ENCODE assay signal across 26 mouse cellular contexts in genomic region chr9:23553766-23554165, GRCm38 (mm10).
DNase-seq lines count a peak whose midpoint lies in the region; ATAC-seq and TF ChIP-seq lines count a peak whose summit lies in the region.
"Had no signal": no experiment of that assay in that cellular context is flagged by ENCODE, and none has a peak within 500 bp of the region (broad histone marks: within the 10 kb centered on the region; RNA-seq: fewer than 3 reads in every experiment).

No protein-coding gene starts in this region.

- H3K4me1 ChIP-seq in kidney, adult 2 months (ENCODE audit: control insufficient read depth, insufficient read depth, low read length), result no peaks in the 10 kb centered on the region
- H3K4me1 ChIP-seq in kidney, embryonic 16.5 days (ENCODE audit: insufficient read depth, low read length), result no peaks in the 10 kb centered on the region
- H3K4me1 ChIP-seq: embryonic facial prominence, embryonic 12.5 days; heart, embryonic 13.5 days; stomach, embryonic 15.5 days had no signal

- H3K27me3 ChIP-seq in kidney, adult 2 months (replicated peaks; ENCODE audit: control insufficient read depth, insufficient read depth, low read length), result no peaks in the 10 kb centered on the region
- no peaks in the 10 kb centered on the region for H3K27me3 ChIP-seq in kidney, embryonic 16.5 days (ENCODE audit: insufficient read depth, low read length)
- H3K27me3 ChIP-seq: CH12.LX; embryonic facial prominence, embryonic 12.5 days; heart, embryonic 13.5 days; Patski; stomach, embryonic 15.5 days had no signal

- H3K4me2 ChIP-seq in kidney, embryonic 16.5 days (replicated peaks; ENCODE audit: low read depth, low read length), result no peak overlapping the region
- H3K4me2 ChIP-seq: embryonic facial prominence, embryonic 12.5 days; heart, embryonic 13.5 days; lung, embryonic 14.5 days; stomach, embryonic 15.5 days had no signal

- DNase-seq in adrenal gland, postnatal 10 days, result peak; percentile 23
- DNase-seq in adrenal gland, adult 8-10 months, result no peak
- peak; percentile 73 for DNase-seq in kidney, adult 2 months
- peak; percentile 2 for DNase-seq in lung, postnatal 25 days (ENCODE audit: low spot score)
- no peak for DNase-seq in lung, adult 18-20 months
- peak; percentile 7 for DNase-seq in skeletal muscle tissue, adult 2 months (ENCODE audit: low read depth, low spot score)
- no peak for DNase-seq in embryo, embryonic 10.5 days (ENCODE audit: low spot score)
- DNase-seq: cerebellum, adult 9-10 months; cerebellum, postnatal 36 days; embryo, embryonic 11 days; gastrocnemius, postnatal 25 days; heart, adult 2 months; heart, postnatal 14 days; layer of hippocampus, adult 9-11 months; liver; lung, embryonic 14.5 days; midbrain, embryonic 14.5 days had no signal

- TF ChIP-seq POLR2A in kidney, adult 2 months (IDR thresholded peaks at IDR 0.05; ENCODE audit: low read depth, low read length), result no peak

- H3K9me3 ChIP-seq in kidney, embryonic 16.5 days (ENCODE audit: low read length), result no peaks in the 10 kb centered on the region
- H3K9me3 ChIP-seq: embryonic facial prominence, embryonic 12.5 days; heart, embryonic 13.5 days; stomach, embryonic 15.5 days had no signal

- no peaks in the 10 kb centered on the region for H3K36me3 ChIP-seq in kidney, adult 2 months (ENCODE audit: control insufficient read depth, insufficient read depth, low read length)
- H3K36me3 ChIP-seq in kidney, embryonic 16.5 days (ENCODE audit: insufficient read depth, low read length), result no peaks in the 10 kb centered on the region
- H3K36me3 ChIP-seq: embryonic facial prominence, embryonic 12.5 days; heart, embryonic 13.5 days; stomach, embryonic 15.5 days had no signal

- no peak overlapping the region for H3K27ac ChIP-seq in kidney, adult 2 months (ENCODE audit: insufficient read depth, low read depth, low read length)
- H3K27ac ChIP-seq in kidney, embryonic 16.5 days (ENCODE audit: low read length), result no peak overlapping the region
- H3K27ac ChIP-seq: embryonic facial prominence, embryonic 12.5 days; heart, adult 2 months; heart, embryonic 13.5 days; liver, embryonic 14.5 days; stomach, embryonic 15.5 days had no signal

- ATAC-seq in kidney, embryonic 16.5 days (ENCODE audit: low FRiP score, low TSS enrichment), result no peak
- ATAC-seq: forebrain, embryonic 14.5 days; hindbrain, embryonic 16.5 days; Patski had no signal

- H3K4me3 ChIP-seq in kidney, adult 2 months (ENCODE audit: insufficient read depth, low read depth, low read length), result no peak overlapping the region
- H3K4me3 ChIP-seq in kidney, embryonic 16.5 days (ENCODE audit: low read length), result no peak overlapping the region
- H3K4me3 ChIP-seq: embryonic facial prominence, embryonic 12.5 days; heart, adult 2 months; heart, embryonic 13.5 days; stomach, embryonic 15.5 days had no signal

- no peak overlapping the region for H3K9ac ChIP-seq in kidney, embryonic 16.5 days (replicated peaks; ENCODE audit: low read length)
- H3K9ac ChIP-seq: embryonic facial prominence, embryonic 12.5 days; heart, embryonic 13.5 days; liver, embryonic 14.5 days; lung, embryonic 14.5 days; stomach, embryonic 15.5 days had no signal

- TF ChIP-seq CTCF in kidney, adult 2 months (conservative IDR thresholded peaks at IDR 0.05; ENCODE audit: insufficient read depth, insufficient read length, low read depth, low read length), result no peak

- 39% methylated on average over 1 of the region's 1 CpGs for WGBS in kidney, adult 2 months
- WGBS in kidney, embryonic 16.5 days, result 79% methylated on average over 1 of the region's 1 CpGs

Comparison
In these comparisons a context has a peak if more than half of its experiments do, and no peak if none do; other contexts are left out.
1. DNase-seq: peak in adrenal gland, postnatal 10 days (single experiment), kidney, adult 2 months (single experiment), lung, postnatal 25 days (single experiment) and skeletal muscle tissue, adult 2 months (single experiment); none in adrenal gland, adult 8-10 months (single experiment), lung, adult 18-20 months (0 of 2) and embryo, embryonic 10.5 days (single experiment).